Mouse (Mus musculus) thymus, adult 2 months (tissue): ENCODE data around the gene Col12a1.

Experiments
- CTCF ChIP-seq: fragments of 200-500 bp; IDR thresholded peaks from 2 replicates; pipeline ENCODE4 v1.5.1; 2012; ENCODE audit warnings: mild to moderate bottlenecking, control low read depth, low read length, moderate library complexity, borderline replicate concordance; ENCODE audit not compliant: control insufficient read depth, poor library complexity, insufficient read depth; ENCODE audit errors: extremely low read depth
- POLR2A ChIP-seq: fragments of 200-500 bp; IDR thresholded peaks from 2 replicates; pipeline ENCODE4 v1.6.1; 2012; ENCODE audit warnings: mild to moderate bottlenecking, low read length, control low read depth, moderate library complexity; ENCODE audit not compliant: control insufficient read depth, poor library complexity, insufficient read depth; ENCODE audit errors: extremely low read depth

DNA sequence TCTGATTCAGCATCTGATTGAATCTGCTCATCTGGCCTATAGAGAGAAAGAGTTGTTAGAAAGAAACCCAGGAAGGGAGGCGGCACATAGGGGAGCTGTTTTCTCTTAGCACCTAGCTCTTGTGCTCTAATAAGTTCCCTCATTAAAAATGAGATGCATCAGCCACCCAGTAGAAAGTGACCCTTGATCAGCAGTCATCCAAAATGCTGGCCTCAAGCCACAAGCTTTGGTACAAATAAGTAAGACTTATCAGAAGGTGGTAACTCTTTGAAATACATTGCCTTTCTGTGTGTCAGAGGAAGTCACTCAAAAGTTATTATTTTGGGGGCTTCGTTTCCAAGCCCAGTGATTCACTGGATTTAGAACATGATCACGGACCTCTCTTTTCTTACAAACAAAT is 114.1 kb downstream of the Col12a1 start:
- TF ChIP-seq CTCF: no peak
- TF ChIP-seq POLR2A: no peak
